Mouse (Mus musculus): Measurements from ENCODE around the gene Rnase12. TPM values are rescaled to one million over a fixed set of nuclear protein-coding genes. Genes with fewer than 3 reads are reported as not detected.

Gene Rnase12
- total RNA-seq (2017), result 5.3 TPM in 1 of 2 replicates, not detected in the other

DNA sequence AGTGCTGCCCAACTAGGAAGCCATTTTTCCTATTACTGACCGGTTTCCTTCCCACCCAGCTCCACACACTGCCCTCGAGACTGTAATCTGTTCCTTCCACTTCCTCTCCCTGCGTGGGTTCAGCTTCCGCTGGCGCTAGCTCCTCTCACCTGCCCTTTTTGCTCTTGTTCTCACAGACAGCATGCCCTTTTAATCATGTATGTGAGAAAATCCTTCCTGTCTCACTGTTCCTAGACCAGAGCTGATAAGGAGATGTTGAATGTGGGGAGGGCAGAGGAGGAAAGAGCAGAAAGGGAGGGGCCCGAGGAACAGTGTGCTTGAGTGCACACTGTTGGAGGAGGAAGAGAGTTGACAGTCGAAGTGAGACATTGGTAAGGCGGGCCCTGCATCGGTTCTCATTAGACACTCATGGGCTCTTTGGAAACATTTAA lies at the start of gene Rnase12:
TSS of gene Rnase12 (minus strand) at position 261 of the 431 bp plus-strand sequence.
- peak; percentile 57 to 63 for ATAC-seq (replicated peaks in 1 of 2; ENCODE audit: insufficient read depth in 1 of 2, low FRiP score in 2 of 2, low TSS enrichment in 1 of 2, low read depth in 1 of 2, poor library complexity in 2 of 2, severe bottlenecking in 2 of 2)

GRCm38 (mm10) chr14:51106449-51106967 lies 49.0 kb upstream of the Rnase12 start:
- no peak for ATAC-seq (replicated peaks in 1 of 2; ENCODE audit: insufficient read depth in 1 of 2, low FRiP score in 2 of 2, low TSS enrichment in 1 of 2, low read depth in 1 of 2, poor library complexity in 2 of 2, severe bottlenecking in 2 of 2)

DNA sequence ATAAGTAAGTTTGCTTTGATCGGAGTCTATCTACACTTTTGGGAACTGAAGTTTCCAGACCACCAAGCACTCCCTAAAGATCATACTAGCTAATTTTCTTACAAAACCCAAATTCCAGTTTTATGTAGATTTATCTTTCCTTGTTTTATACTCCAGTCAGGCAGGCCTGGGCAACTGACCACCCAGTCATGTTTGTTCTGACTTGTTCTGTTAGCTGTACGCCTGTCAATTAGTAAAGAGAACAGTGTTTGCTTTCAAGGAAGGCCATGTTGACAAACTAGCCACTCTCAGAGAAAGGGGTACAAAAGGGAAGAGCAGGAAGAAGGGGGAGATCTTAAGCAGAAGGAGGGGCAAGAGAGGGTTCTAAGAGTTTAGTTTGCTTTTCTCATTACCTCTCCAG lies 46.9 kb upstream of the Rnase12 start:
- ATAC-seq (replicated peaks in 1 of 2; ENCODE audit: insufficient read depth in 1 of 2, low FRiP score in 2 of 2, low TSS enrichment in 1 of 2, low read depth in 1 of 2, poor library complexity in 2 of 2, severe bottlenecking in 2 of 2), result no peak

GRCm38 (mm10) chr14:51103217-51103616 lies 45.8 kb upstream of the Rnase12 start:
- ATAC-seq (replicated peaks in 1 of 2; ENCODE audit: insufficient read depth in 1 of 2, low FRiP score in 2 of 2, low TSS enrichment in 1 of 2, low read depth in 1 of 2, poor library complexity in 2 of 2, severe bottlenecking in 2 of 2), result peak in 1 of 2 experiments; percentile 56; a peak in 2 of 4 replicates

DNA sequence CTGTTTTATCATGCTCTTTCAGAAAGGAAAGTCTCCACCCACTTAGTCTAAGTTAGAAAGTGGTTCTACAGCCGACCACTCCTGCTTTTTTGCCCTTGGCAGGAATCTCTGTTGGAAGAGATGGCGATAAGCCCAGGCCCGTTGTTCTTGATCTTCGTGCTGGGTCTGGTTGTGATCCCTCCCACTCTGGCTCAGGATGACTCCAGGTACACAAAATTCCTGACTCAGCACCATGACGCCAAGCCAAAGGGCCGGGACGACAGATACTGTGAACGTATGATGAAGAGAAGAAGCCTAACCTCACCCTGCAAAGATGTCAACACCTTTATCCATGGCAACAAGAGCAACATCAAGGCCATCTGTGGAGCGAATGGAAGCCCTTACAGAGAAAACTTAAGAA lies 43.8 kb upstream of the Rnase12 start:
- ATAC-seq (replicated peaks in 1 of 2; ENCODE audit: insufficient read depth in 1 of 2, low FRiP score in 2 of 2, low TSS enrichment in 1 of 2, low read depth in 1 of 2, poor library complexity in 2 of 2, severe bottlenecking in 2 of 2), result no peak

DNA sequence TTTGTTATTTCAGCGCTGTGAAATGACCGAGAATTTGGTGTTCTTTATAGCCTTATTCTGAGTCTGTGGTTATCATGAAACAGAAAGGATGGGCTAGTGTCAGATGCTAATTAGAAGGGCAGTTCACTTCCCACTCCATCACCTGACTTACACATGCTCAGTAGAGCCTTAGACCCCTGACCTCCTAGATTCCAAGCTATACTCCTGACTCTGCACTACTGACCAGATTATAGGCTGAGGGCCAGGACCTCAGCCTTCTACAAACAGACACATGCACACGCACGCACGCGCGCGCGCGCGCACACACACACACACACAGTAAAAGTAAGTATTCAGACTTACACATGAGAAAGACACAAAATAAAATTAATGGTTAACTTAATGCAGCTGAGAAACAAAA lies 41.5 kb upstream of the Rnase12 start:
- ATAC-seq (replicated peaks in 1 of 2; ENCODE audit: insufficient read depth in 1 of 2, low FRiP score in 2 of 2, low TSS enrichment in 1 of 2, low read depth in 1 of 2, poor library complexity in 2 of 2, severe bottlenecking in 2 of 2), result no peak

GRCm38 (mm10) chr14:51098300-51098699 lies 40.8 kb upstream of the Rnase12 start:
- ATAC-seq (replicated peaks in 1 of 2; ENCODE audit: insufficient read depth in 1 of 2, low FRiP score in 2 of 2, low TSS enrichment in 1 of 2, low read depth in 1 of 2, poor library complexity in 2 of 2, severe bottlenecking in 2 of 2), result peak; percentile 53 to 65

DNA sequence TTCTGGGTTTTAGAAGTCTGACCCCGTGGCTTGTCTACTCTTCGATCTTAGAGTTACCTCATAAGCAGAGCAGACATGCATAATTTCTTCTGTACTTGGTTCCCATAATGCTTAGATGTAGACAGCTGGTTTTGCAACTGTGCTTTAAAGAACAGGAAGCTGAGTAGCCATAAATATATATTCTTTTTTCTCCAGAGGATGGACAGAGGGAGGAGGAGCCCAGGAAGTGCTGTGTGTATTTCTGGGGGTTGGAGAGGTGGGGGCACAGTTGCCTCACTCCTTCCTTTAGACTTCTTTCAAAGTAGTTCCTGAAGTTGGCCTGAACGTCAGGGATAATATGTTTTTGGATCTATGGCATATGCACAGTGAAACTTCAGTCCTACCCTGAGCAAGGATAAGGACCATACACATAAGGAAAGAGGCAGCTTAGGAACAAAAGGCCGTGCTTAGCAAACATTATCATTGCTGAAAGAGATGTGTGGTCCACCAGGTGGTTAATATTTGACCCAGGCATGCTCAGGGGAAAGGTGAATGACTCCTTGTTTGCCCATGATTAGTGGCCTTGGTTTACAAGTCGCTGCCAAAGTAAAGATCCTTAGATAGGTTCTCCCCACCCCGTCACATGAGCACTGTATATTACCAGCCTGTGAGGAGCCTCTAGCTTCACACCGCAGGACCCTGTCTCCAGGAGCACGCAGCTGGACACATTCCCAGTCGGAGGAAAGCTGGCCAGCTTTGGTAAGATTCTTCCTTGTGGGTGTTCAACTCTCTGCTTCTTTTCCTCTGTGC lies 38.5 kb upstream of the Rnase12 start:
- ATAC-seq (replicated peaks in 1 of 2; ENCODE audit: insufficient read depth in 1 of 2, low FRiP score in 2 of 2, low TSS enrichment in 1 of 2, low read depth in 1 of 2, poor library complexity in 2 of 2, severe bottlenecking in 2 of 2), result no peak; a peak in 1 of 4 replicates

DNA sequence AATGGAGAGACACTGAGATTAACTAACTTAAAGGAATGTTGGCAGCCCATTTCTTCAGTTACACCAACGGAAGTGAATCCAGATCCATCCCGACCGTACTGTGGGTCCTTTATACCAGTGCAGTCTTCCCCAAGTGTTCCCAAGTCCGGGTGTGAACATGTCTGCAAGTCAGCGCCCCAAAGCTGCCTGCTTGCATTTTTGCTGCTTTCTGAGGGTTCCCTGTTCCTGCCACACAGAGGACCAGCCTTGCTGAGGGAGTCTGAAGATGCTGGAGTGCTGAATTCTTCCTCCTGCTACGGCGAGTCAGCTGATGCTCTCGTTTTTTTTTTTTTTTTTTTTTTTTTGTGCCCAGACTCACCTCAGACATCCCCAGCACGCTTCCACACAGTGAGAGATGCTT lies 37.5 kb upstream of the Rnase12 start:
- no peak for ATAC-seq (replicated peaks in 1 of 2; ENCODE audit: insufficient read depth in 1 of 2, low FRiP score in 2 of 2, low TSS enrichment in 1 of 2, low read depth in 1 of 2, poor library complexity in 2 of 2, severe bottlenecking in 2 of 2)

- ATAC-seq (replicated peaks in 1 of 2; ENCODE audit: insufficient read depth in 1 of 2, low FRiP score in 2 of 2, low TSS enrichment in 1 of 2, low read depth in 1 of 2, poor library complexity in 2 of 2, severe bottlenecking in 2 of 2), result no peak
These were observed 36.8 kb upstream of the Rnase12 start for GRCm38 (mm10) chr14:51094096-51094875.

- ATAC-seq (replicated peaks in 1 of 2; ENCODE audit: insufficient read depth in 1 of 2, low FRiP score in 2 of 2, low TSS enrichment in 1 of 2, low read depth in 1 of 2, poor library complexity in 2 of 2, severe bottlenecking in 2 of 2), result no peak
These were observed 36.0 kb upstream of the Rnase12 start for GRCm38 (mm10) chr14:51093496-51093895.

GRCm38 (mm10) chr14:51092073-51092620 lies 34.7 kb upstream of the Rnase12 start:
- ATAC-seq (replicated peaks in 1 of 2; ENCODE audit: insufficient read depth in 1 of 2, low FRiP score in 2 of 2, low TSS enrichment in 1 of 2, low read depth in 1 of 2, poor library complexity in 2 of 2, severe bottlenecking in 2 of 2), result no peak

DNA sequence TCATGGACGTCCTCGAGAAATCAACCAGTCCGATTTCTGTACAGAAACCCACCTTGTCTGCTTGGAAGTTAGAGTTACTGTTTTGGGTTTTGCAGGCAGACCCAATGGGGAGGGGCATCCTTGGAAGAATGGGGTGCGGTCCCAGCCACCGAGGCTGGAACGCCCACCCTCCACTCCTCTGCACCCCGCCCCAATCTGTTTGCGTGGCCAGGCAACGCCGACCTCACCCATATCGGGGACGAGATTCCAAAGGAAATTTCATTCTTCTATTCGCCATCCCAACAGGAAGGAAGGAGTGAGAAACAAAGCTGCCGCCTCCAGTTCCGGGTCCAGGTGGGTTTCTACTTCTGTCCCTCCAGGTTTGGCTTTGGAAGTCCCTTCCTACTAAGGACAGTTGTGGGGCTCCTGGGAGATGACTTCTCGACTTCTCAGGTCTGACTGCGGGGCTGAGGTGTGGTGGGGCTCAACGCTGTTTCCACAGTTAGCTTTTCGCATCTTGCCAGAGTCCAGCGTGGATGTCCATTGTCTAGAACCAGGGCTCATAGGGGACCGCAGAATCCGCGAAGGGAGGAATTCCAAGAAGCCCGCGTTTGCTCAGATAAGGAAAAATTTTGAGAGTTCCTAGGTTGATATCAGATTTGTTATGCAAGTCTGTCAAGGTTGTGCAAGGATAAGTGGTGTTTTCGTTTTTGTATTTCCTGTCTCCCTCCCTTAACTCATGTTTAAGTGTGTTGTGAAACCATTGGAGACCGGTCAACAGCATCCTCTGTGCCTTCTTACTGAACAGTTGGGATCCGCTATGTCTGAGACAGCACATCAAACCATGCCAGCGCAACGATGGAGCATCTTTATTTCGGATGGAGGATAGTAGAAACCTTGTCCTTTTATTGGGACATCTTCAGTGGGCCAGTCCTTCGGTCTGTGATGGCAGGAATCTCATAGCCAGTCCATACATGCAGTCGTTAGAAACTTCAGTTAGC lies 33.8 kb upstream of the Rnase12 start, which contains the start of the genes Rnase4 and Ang:
TSS of gene Rnase4 (plus strand) at position 157 of the 980 bp plus-strand sequence.
TSS of gene Ang (plus strand) at position 230 of the 980 bp plus-strand sequence.
- no peak for ATAC-seq (replicated peaks in 1 of 2; ENCODE audit: insufficient read depth in 1 of 2, low FRiP score in 2 of 2, low TSS enrichment in 1 of 2, low read depth in 1 of 2, poor library complexity in 2 of 2, severe bottlenecking in 2 of 2)

DNA sequence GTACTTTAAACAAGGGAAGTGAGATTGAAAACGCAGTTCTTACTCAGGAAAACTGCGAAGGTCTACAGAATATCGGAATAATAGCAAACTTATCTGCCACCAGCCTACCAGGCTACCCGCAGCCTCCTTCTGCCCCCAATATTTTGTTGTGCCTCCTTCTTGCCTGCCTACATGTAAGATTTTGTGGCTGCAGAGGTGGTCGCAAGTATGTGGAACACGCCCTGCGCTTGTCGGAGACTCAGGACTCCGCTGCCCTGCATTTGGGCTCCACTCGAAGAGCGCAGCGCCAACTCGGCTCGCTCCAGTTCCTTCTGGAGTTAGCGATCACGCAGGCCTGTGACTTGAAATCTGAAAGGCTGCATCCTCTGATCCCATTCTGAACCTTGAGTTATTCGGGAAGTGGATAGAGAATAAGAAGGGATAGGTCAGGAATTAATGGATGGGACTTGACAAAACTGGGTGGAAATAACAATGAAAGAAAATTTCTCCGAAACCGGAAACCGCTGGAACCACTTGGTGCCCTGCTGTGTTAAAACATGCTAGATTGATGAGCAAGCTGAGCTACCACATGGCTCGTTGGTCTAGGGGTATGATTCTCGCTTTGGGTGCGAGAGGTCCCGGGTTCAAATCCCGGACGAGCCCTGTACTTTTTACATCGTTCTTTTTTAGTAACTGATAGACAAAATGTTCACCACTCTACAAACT lies 32.8 kb upstream of the Rnase12 start:
- ATAC-seq (replicated peaks in 1 of 2; ENCODE audit: insufficient read depth in 1 of 2, low FRiP score in 2 of 2, low TSS enrichment in 1 of 2, low read depth in 1 of 2, poor library complexity in 2 of 2, severe bottlenecking in 2 of 2), result 0 out of 4 replicates have a peak, but pooled peaks of 1 of the 2 experiments have one; percentile 13

DNA sequence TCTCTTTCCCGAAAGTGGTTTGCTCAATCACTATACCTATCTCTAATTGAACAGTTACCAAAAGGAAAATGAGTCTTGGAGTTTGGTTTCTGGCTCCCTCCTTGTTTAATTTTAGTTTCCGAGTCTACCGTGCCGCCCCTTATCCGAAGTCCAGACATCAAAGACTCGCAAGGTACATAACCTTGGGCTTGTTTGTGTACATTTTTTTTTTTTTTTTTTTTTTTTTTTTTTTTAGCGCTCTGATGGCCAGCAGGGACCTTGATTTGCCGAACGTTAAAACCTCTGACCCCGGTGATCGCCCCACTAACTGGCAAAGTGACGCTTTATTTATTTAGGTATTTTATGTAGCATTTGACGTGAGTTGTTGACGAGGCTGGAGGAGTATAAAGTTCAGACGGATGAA lies 32.2 kb upstream of the Rnase12 start:
- ATAC-seq (replicated peaks in 1 of 2; ENCODE audit: insufficient read depth in 1 of 2, low FRiP score in 2 of 2, low TSS enrichment in 1 of 2, low read depth in 1 of 2, poor library complexity in 2 of 2, severe bottlenecking in 2 of 2), result no peak

Data from hematopoietic stem cell, adult 5-6 weeks (primary cell).